Mouse (Mus musculus): ENCODE results near the gene Poglut1. TPM values are rescaled to one million over a fixed set of nuclear protein-coding genes. Genes with fewer than 3 reads are reported as not detected.

Poglut1 gene
- polyA plus RNA-seq, 1 experiment = not detected

DNA sequence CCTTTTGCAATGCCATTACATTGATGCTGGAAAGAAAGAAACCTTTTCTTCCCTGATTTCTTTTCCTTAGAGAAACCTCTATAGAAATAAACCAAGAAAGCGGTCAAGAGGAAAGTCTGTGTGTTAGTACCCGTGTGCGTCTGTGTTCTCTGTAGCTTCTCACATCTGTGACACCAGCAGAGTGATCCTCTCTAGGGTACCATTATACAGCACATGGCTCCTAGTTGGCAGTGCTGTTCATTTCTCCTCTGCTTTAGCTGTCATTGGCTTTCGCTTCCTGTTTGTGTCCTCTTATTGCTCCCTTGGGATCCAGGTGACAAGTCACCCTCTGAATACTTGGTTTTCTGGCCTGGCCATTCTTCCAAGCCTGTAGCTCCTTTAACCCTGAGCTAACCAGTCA, 37.5 kb upstream of the Poglut1 start:
- Histone ChIP-seq H3K4me3 (ENCODE audit: insufficient read depth, low read depth, low read length) (no peak overlapping the region), H3K27ac (ENCODE audit: insufficient read depth, low read depth, low read length) (no peak overlapping the region), H3K4me1 (ENCODE audit: control insufficient read depth, insufficient read depth, low read length) (peaks cover 6% of the 10 kb centered on the region)
- 87% methylated on average over 4 of the region's 4 CpGs for WGBS
- TF ChIP-seq POLR2A (IDR thresholded peaks at IDR 0.05; ENCODE audit: insufficient read depth, low read depth, low read length) (no peak), CTCF (IDR thresholded peaks at IDR 0.05; ENCODE audit: insufficient read depth, low read depth, low read length) (no peak)

DNA sequence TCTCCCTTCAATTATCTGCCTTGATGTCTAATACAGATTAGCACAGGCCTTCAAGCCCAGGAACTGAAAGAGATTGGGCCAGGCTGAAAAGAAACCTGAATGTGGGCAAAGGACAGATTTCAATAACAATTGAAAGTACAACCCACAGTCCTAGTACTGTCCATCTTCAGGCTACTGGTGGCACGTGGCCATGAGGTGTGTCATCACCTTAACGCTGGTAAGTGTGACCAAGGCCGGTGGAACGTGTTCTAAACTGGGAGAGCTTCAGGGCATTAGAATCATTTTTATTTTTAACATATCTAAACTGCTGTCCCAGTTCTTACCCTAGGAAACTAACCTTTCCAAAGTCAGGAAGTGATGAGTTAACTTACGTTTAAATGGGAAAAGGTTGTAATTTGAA, 37.1 kb upstream of the Poglut1 start:
- Histone ChIP-seq H3K4me1 (ENCODE audit: control insufficient read depth, insufficient read depth, low read length) (peaks cover 5% of the 10 kb centered on the region), H3K4me3 (ENCODE audit: insufficient read depth, low read depth, low read length) (no peak overlapping the region), H3K27ac (ENCODE audit: insufficient read depth, low read depth, low read length) (no peak overlapping the region)
- TF ChIP-seq CTCF (IDR thresholded peaks at IDR 0.05; ENCODE audit: insufficient read depth, low read depth, low read length) (no peak), POLR2A (IDR thresholded peaks at IDR 0.05; ENCODE audit: insufficient read depth, low read depth, low read length) (no peak)
- 80% methylated on average over 5 of the region's 5 CpGs for WGBS

DNA sequence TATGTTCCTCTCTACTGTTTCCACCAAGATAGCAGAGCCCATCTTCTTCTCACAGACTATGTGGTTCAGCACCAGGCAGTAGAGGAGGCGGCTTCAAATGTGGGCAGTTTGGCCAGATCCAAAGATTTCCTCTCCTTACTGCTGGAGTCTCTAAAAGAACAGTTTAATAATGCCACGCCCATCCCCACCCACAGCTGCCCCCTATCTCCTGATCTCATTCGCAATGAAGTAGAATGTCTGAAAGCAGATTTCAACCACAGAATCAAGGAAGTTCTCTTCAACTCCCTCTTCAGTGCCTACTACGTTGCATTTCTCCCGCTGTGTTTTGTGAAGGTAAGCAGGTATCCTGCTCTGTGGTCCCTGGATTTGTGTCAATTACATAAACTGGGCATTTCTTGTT, 35.1 kb upstream of the Poglut1 start:
- Histone ChIP-seq H3K4me1 (ENCODE audit: control insufficient read depth, insufficient read depth, low read length) (no peaks in the 10 kb centered on the region), H3K4me3 (ENCODE audit: insufficient read depth, low read depth, low read length) (no peak overlapping the region), H3K27ac (ENCODE audit: insufficient read depth, low read depth, low read length) (no peak overlapping the region)
- WGBS = 86% methylated on average over 5 of the region's 5 CpGs
- TF ChIP-seq POLR2A (IDR thresholded peaks at IDR 0.05; ENCODE audit: insufficient read depth, low read depth, low read length) = no peak
- no peak for TF ChIP-seq CTCF (IDR thresholded peaks at IDR 0.05; ENCODE audit: insufficient read depth, low read depth, low read length)

DNA sequence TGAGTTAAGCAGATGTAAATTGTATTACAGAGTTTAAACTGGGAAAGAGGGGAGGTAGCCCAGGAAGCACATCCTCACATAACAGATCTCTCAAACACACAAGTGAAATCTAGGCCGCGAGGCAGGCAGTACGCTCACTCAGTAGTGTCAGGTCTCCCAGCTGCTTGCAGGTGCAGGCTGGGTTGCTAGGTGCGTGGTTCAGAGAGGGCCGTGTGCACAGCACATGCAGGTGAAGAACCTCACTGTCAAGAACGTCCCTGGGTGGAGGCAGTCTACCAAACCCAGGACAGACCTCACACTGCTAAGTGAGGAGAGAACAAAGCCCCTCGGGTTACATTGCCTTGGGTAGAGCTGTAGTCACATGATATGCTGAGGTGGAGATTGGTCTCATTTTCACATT, 34.7 kb upstream of the Poglut1 start:
- TF ChIP-seq POLR2A (IDR thresholded peaks at IDR 0.05; ENCODE audit: insufficient read depth, low read depth, low read length) = no peak
- no peak for TF ChIP-seq CTCF (IDR thresholded peaks at IDR 0.05; ENCODE audit: insufficient read depth, low read depth, low read length)
- 87% methylated on average over 7 of the region's 7 CpGs for WGBS
- Histone ChIP-seq H3K27ac (ENCODE audit: insufficient read depth, low read depth, low read length) (no peak overlapping the region), H3K4me1 (ENCODE audit: control insufficient read depth, insufficient read depth, low read length) (no peaks in the 10 kb centered on the region), H3K4me3 (ENCODE audit: insufficient read depth, low read depth, low read length) (no peak overlapping the region)

DNA sequence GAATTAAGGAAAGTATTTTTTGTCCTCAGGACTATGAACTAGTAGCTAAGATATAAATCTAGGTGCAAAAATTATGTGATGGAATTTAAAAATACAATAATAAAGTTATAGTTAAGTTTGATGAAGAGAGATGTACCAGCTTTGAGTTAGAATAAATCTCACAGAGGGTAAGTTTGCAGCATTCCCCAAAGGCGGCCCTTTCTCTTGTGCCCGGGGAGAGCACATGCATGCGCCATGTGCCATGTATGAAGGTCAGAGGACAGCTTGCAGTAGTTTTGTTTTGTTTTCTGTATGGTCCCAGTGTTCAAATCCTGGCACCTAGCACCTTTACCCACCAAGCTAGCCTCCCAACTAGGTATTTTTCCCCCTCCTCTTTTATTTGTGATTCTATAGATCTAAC, 21.4 kb upstream of the Poglut1 start:
- 94% methylated on average over 3 of the region's 3 CpGs for WGBS
- no peak overlapping the region for H3K27ac ChIP-seq (ENCODE audit: insufficient read depth, low read depth, low read length)
- H3K4me3 ChIP-seq (ENCODE audit: insufficient read depth, low read depth, low read length) = no peak overlapping the region
- peaks cover 2% of the 10 kb centered on the region for H3K4me1 ChIP-seq (ENCODE audit: control insufficient read depth, insufficient read depth, low read length)
- TF ChIP-seq CTCF (IDR thresholded peaks at IDR 0.05; ENCODE audit: insufficient read depth, low read depth, low read length) (no peak), POLR2A (IDR thresholded peaks at IDR 0.05; ENCODE audit: insufficient read depth, low read depth, low read length) (no peak)

DNA sequence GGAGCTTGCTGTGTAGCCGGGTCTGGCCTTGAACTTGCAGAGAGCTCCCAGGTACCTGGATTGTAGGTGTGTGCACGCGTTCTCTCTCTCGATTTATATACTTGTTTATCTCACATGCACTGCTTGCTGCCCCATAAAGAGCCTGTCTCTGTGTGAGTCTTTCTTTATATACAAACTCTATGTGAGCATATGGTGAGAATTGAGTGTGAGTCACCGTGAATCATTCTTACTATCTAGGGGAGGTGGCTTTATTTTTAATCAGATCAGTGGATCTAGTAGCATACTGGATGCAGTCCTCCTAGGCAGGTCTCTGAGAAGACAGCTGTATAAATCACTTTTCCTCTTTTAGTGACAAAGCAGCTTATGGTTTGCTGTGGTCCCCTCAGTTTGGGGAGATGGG, 18.1 kb upstream of the Poglut1 start:
- Histone ChIP-seq H3K27ac (ENCODE audit: insufficient read depth, low read depth, low read length) (no peak overlapping the region), H3K4me1 (ENCODE audit: control insufficient read depth, insufficient read depth, low read length) (peaks cover 5% of the 10 kb centered on the region), H3K4me3 (ENCODE audit: insufficient read depth, low read depth, low read length) (no peak overlapping the region)
- no peak for TF ChIP-seq POLR2A (IDR thresholded peaks at IDR 0.05; ENCODE audit: insufficient read depth, low read depth, low read length)
- no peak for TF ChIP-seq CTCF (IDR thresholded peaks at IDR 0.05; ENCODE audit: insufficient read depth, low read depth, low read length)
- 65% methylated on average over 5 of the region's 5 CpGs for WGBS

DNA sequence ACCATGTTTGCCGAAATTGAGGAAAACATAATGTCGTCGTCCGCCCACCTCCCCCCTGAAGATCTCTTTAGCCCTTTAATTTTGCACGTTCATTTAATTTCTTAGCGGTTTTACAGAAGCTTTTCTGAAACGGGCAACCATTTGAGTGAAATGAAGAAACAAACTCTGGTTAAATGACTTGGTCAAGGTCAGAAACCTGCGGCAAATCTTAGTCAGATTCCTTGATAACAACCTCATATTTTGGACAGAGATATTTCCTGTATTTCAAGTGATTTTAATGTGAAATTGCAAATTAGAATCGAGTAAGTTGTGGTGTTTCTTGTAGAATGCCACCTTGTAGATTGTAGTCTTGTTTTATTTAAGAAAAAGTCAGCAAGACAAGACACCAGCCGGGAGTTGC, 13.5 kb upstream of the Poglut1 start:
- 0 out of 2 replicates have a peak overlapping the region, but pooled peaks have one; percentile 79 for H3K4me3 ChIP-seq (ENCODE audit: insufficient read depth, low read depth, low read length)
- TF ChIP-seq POLR2A (IDR thresholded peaks at IDR 0.05; ENCODE audit: insufficient read depth, low read depth, low read length) (no peak), CTCF (IDR thresholded peaks at IDR 0.05; ENCODE audit: insufficient read depth, low read depth, low read length) (no peak)
- peaks cover 5% of the 10 kb centered on the region for H3K4me1 ChIP-seq (ENCODE audit: control insufficient read depth, insufficient read depth, low read length)
- WGBS = 27% methylated on average over 10 of the region's 10 CpGs
- H3K27ac ChIP-seq (ENCODE audit: insufficient read depth, low read depth, low read length) = no peak overlapping the region

DNA sequence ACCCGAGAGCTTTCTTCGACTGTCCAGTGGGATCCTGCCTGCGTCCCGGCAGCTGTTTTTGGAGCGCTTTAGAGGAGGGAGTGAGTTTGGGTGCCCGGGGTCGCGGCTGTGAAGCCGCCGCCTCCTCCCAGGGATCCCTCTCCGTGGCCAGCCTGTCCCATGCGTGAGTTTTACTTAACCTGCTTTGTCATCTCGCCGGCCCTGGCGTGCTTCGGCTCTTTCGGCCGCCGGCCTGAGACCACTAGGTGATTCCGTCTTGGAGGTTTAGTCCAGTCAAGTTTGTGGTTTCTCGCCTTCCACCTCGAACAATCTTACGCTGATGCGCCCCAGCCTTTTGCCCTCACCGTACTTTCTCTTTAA, 12.9 kb upstream of the Poglut1 start:
- 0% methylated on average over 25 of the region's 25 CpGs for WGBS
- Histone ChIP-seq H3K4me3 (ENCODE audit: insufficient read depth, low read depth, low read length) (peak overlapping the region; percentile 79), H3K27ac (ENCODE audit: insufficient read depth, low read depth, low read length) (peak overlapping the region; percentile 1; the same call in 1 of the 2 replicates), H3K4me1 (ENCODE audit: control insufficient read depth, insufficient read depth, low read length) (peaks cover 4% of the 10 kb centered on the region)
- no peak for TF ChIP-seq POLR2A (IDR thresholded peaks at IDR 0.05; ENCODE audit: insufficient read depth, low read depth, low read length)
- no peak for TF ChIP-seq CTCF (IDR thresholded peaks at IDR 0.05; ENCODE audit: insufficient read depth, low read depth, low read length)

DNA sequence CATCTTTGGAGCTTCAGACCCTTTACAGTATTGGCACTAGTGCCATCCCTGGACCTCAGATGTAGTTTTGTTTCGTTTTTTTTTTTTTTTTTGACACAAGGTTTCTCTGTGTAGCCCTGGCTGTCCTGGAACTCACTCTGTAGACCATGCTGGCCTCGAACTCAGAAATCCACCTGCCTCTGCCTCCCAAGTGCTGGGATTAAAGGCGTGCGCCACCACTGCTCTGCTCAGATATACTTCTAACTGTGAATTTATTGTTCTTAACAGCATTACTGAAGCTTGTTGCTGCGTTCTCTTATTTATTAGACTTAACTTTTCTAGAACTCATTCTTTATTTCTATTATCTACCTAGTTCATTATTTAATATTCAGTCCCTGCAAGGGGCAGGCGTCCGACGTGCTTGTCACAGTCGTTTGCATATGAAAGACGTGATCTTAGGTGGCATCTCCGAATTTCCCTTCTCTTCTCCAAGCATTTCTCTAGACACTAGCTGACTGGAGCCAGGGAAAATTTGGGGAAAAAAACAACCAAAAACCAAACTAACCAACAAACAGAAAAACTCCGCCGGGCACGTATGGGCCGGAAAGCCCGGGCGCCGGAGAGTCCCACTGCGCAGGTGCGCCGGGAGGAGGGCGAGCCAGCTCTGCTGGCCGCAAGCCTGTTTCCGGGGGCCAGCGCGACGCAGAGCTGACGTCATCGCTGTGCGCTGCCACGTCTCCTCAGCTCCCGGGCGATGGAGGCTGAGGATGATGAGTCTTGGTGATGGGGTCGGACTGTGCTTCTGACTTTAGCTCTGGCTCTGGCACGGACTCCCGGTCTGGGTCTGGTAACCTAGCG, 12.3 kb upstream of the Poglut1 start:
- TF ChIP-seq POLR2A (IDR thresholded peaks at IDR 0.05; ENCODE audit: insufficient read depth, low read depth, low read length) (peak; percentile 97), CTCF (IDR thresholded peaks at IDR 0.05; ENCODE audit: insufficient read depth, low read depth, low read length) (no peak)
- 5% methylated on average over 37 of the region's 37 CpGs for WGBS
- Histone ChIP-seq H3K27ac (ENCODE audit: insufficient read depth, low read depth, low read length) (peak overlapping the region; percentile 1; the same call in 1 of the 2 replicates), H3K4me1 (ENCODE audit: control insufficient read depth, insufficient read depth, low read length) (peaks cover 3% of the 10 kb centered on the region; the same call in 1 of the 2 replicates), H3K4me3 (ENCODE audit: insufficient read depth, low read depth, low read length) (peak overlapping the region; percentile 79)
